Mouse (Mus musculus): Measurements from ENCODE around the gene Gm20683.

- TF ChIP-seq CTCF (IDR thresholded peaks at IDR 0.05; ENCODE audit: insufficient read depth, low read depth, low read length) (no peak), POLR2A (IDR thresholded peaks at IDR 0.05; ENCODE audit: insufficient read depth, low read depth, low read length) (no peak)
Observed at GRCm38 (mm10) chr17:25818851-25819780, 22.4 kb downstream of the Gm20683 start.
